Mouse (Mus musculus): ENCODE results near the gene Ddx52. TPM values are rescaled to one million over a fixed set of nuclear protein-coding genes. Genes with fewer than 3 reads are reported as not detected.

Gene Ddx52
- polyA plus RNA-seq, 1 experiment from 2014 or later: 27.9 TPM

- H3K4me3 ChIP-seq (replicated peaks): no peak overlapping the region
- no peak for ATAC-seq (ENCODE audit: insufficient number of reproducible peaks, low FRiP score, low TSS enrichment, low read depth)
- no peak overlapping the region for H3K4me2 ChIP-seq (replicated peaks)
- no peak overlapping the region for H3K9ac ChIP-seq
- H3K36me3 ChIP-seq: peaks cover 40% of the 10 kb centered on the region
- H3K27ac ChIP-seq (replicated peaks): no peak overlapping the region
- 72% methylated on average over 7 of the region's 7 CpGs for WGBS
- no peaks in the 10 kb centered on the region for H3K27me3 ChIP-seq
- H3K4me1 ChIP-seq: no peaks in the 10 kb centered on the region
- no peaks in the 10 kb centered on the region for H3K9me3 ChIP-seq (replicated peaks)
Observed at GRCm38 (mm10) chr11:83974561-83975346, 32.9 kb downstream of the Ddx52 start.

- Histone ChIP-seq H3K4me1 (no peaks in the 10 kb centered on the region), H3K27ac (replicated peaks) (no peak overlapping the region), H3K4me2 (replicated peaks) (no peak overlapping the region), H3K36me3 (peaks cover 47% of the 10 kb centered on the region), H3K27me3 (no peaks in the 10 kb centered on the region), H3K9ac (no peak overlapping the region), H3K4me3 (replicated peaks) (no peak overlapping the region), H3K9me3 (replicated peaks) (no peaks in the 10 kb centered on the region)
- 79% methylated on average over 1 of the region's 1 CpGs for WGBS
- ATAC-seq (ENCODE audit: insufficient number of reproducible peaks, low FRiP score, low TSS enrichment, low read depth): no peak
Observed at GRCm38 (mm10) chr11:83975488-83975887, 33.6 kb downstream of the Ddx52 start.

- no peak for ATAC-seq (ENCODE audit: insufficient number of reproducible peaks, low FRiP score, low TSS enrichment, low read depth)
- Histone ChIP-seq H3K27me3 (no peaks in the 10 kb centered on the region), H3K9ac (no peak overlapping the region), H3K36me3 (peaks cover 47% of the 10 kb centered on the region), H3K4me1 (no peaks in the 10 kb centered on the region), H3K9me3 (replicated peaks) (no peaks in the 10 kb centered on the region), H3K4me3 (replicated peaks) (no peak overlapping the region), H3K27ac (replicated peaks) (no peak overlapping the region), H3K4me2 (replicated peaks) (no peak overlapping the region)
- WGBS: 68% methylated on average over 13 of the region's 13 CpGs
Observed at GRCm38 (mm10) chr11:83976236-83976977, 34.5 kb downstream of the Ddx52 start.

GRCm38 (mm10) chr11:83977810-83978209, 35.9 kb downstream of the Ddx52 start:
- no peak for ATAC-seq (ENCODE audit: insufficient number of reproducible peaks, low FRiP score, low TSS enrichment, low read depth)
- Histone ChIP-seq H3K4me3 (replicated peaks) (no peak overlapping the region), H3K27me3 (no peaks in the 10 kb centered on the region), H3K4me1 (no peaks in the 10 kb centered on the region), H3K9ac (no peak overlapping the region), H3K27ac (replicated peaks) (no peak overlapping the region), H3K36me3 (peaks cover 54% of the 10 kb centered on the region), H3K9me3 (replicated peaks) (no peaks in the 10 kb centered on the region), H3K4me2 (replicated peaks) (no peak overlapping the region)
- 84% methylated on average over 2 of the region's 2 CpGs for WGBS

- H3K27ac ChIP-seq (replicated peaks): no peak overlapping the region
Observed at GRCm38 (mm10) chr11:83979992-83980391, 38.1 kb downstream of the Ddx52 start.

GRCm38 (mm10) chr11:83981338-83981737, 39.5 kb downstream of the Ddx52 start:
- peaks cover 60% of the 10 kb centered on the region for H3K36me3 ChIP-seq
- H3K4me1 ChIP-seq: no peaks in the 10 kb centered on the region
- WGBS: 68% methylated on average over 10 of the region's 10 CpGs
- H3K9me3 ChIP-seq (replicated peaks): no peaks in the 10 kb centered on the region
- H3K4me2 ChIP-seq (replicated peaks): no peak overlapping the region
- H3K27me3 ChIP-seq: no peaks in the 10 kb centered on the region
- no peak overlapping the region for H3K9ac ChIP-seq
- no peak overlapping the region for H3K27ac ChIP-seq (replicated peaks)
- ATAC-seq (ENCODE audit: insufficient number of reproducible peaks, low FRiP score, low TSS enrichment, low read depth): no peak
- H3K4me3 ChIP-seq (replicated peaks): no peak overlapping the region

More at GRCm38 (mm10) chr11:83979992-83980391, 38.1 kb downstream of the Ddx52 start:
- no peaks in the 10 kb centered on the region for H3K4me1 ChIP-seq
- H3K9ac ChIP-seq: no peak overlapping the region
- peaks cover 47% of the 10 kb centered on the region for H3K36me3 ChIP-seq
- H3K4me2 ChIP-seq (replicated peaks): no peak overlapping the region
- 92% methylated on average over 6 of the region's 6 CpGs for WGBS
- ATAC-seq (ENCODE audit: insufficient number of reproducible peaks, low FRiP score, low TSS enrichment, low read depth): no peak
- H3K9me3 ChIP-seq (replicated peaks): no peaks in the 10 kb centered on the region
- H3K27me3 ChIP-seq: no peaks in the 10 kb centered on the region
- H3K4me3 ChIP-seq (replicated peaks): no peak overlapping the region

- no peak for ATAC-seq (ENCODE audit: insufficient number of reproducible peaks, low FRiP score, low TSS enrichment, low read depth)
- H3K36me3 ChIP-seq: peaks cover 72% of the 10 kb centered on the region
- H3K27me3 ChIP-seq: no peaks in the 10 kb centered on the region
- H3K4me2 ChIP-seq (replicated peaks): no peak overlapping the region
- no peak overlapping the region for H3K4me3 ChIP-seq (replicated peaks)
- no peaks in the 10 kb centered on the region for H3K4me1 ChIP-seq
- no peak overlapping the region for H3K27ac ChIP-seq (replicated peaks)
- no peaks in the 10 kb centered on the region for H3K9me3 ChIP-seq (replicated peaks)
- 59% methylated on average over 4 of the region's 4 CpGs for WGBS
- H3K9ac ChIP-seq: no peak overlapping the region
Observed at GRCm38 (mm10) chr11:83991701-83992100, 49.8 kb downstream of the Ddx52 start.

- Histone ChIP-seq H3K9ac (no peak overlapping the region), H3K27ac (replicated peaks) (no peak overlapping the region), H3K4me1 (no peaks in the 10 kb centered on the region), H3K9me3 (replicated peaks) (no peaks in the 10 kb centered on the region), H3K36me3 (peaks cover 73% of the 10 kb centered on the region), H3K4me3 (replicated peaks) (no peak overlapping the region), H3K4me2 (replicated peaks) (no peak overlapping the region), H3K27me3 (no peaks in the 10 kb centered on the region)
- no peak; the same call in 1 of the 2 replicates for ATAC-seq (ENCODE audit: insufficient number of reproducible peaks, low FRiP score, low TSS enrichment, low read depth)
- WGBS: 62% methylated on average over 2 of the region's 2 CpGs
Observed at GRCm38 (mm10) chr11:83993428-83993827, 51.6 kb downstream of the Ddx52 start.

GRCm38 (mm10) chr11:83994481-83994880, 52.6 kb downstream of the Ddx52 start:
- no peak overlapping the region for H3K4me3 ChIP-seq (replicated peaks)
- H3K36me3 ChIP-seq: peaks cover 70% of the 10 kb centered on the region
- ATAC-seq (ENCODE audit: insufficient number of reproducible peaks, low FRiP score, low TSS enrichment, low read depth): no peak
- no peak overlapping the region for H3K9ac ChIP-seq
- H3K4me2 ChIP-seq (replicated peaks): no peak overlapping the region
- H3K9me3 ChIP-seq (replicated peaks): no peaks in the 10 kb centered on the region
- 75% methylated on average over 3 of the region's 3 CpGs for WGBS
- H3K4me1 ChIP-seq: no peaks in the 10 kb centered on the region
- H3K27ac ChIP-seq (replicated peaks): no peak overlapping the region
- no peaks in the 10 kb centered on the region for H3K27me3 ChIP-seq

GRCm38 (mm10) chr11:83995535-83995950, 53.7 kb downstream of the Ddx52 start:
- ATAC-seq (ENCODE audit: insufficient number of reproducible peaks, low FRiP score, low TSS enrichment, low read depth): no peak
- peaks cover 68% of the 10 kb centered on the region for H3K36me3 ChIP-seq
- no peaks in the 10 kb centered on the region for H3K4me1 ChIP-seq
- H3K4me2 ChIP-seq (replicated peaks): no peak overlapping the region
- 87% methylated on average over 2 of the region's 2 CpGs for WGBS
- H3K4me3 ChIP-seq (replicated peaks): no peak overlapping the region
- H3K27me3 ChIP-seq: no peaks in the 10 kb centered on the region
- no peak overlapping the region for H3K9ac ChIP-seq
- no peak overlapping the region for H3K27ac ChIP-seq (replicated peaks)
- H3K9me3 ChIP-seq (replicated peaks): no peaks in the 10 kb centered on the region

- 92% methylated on average over 5 of the region's 5 CpGs for WGBS
- no peak for ATAC-seq (ENCODE audit: insufficient number of reproducible peaks, low FRiP score, low TSS enrichment, low read depth)
Observed at GRCm38 (mm10) chr11:83997171-83997868, 55.5 kb downstream of the Ddx52 start.

More at GRCm38 (mm10) chr11:83997171-83997868, 55.5 kb downstream of the Ddx52 start:
- Histone ChIP-seq H3K4me1 (no peaks in the 10 kb centered on the region), H3K27me3 (no peaks in the 10 kb centered on the region), H3K4me3 (replicated peaks) (no peak overlapping the region), H3K4me2 (replicated peaks) (no peak overlapping the region), H3K27ac (replicated peaks) (no peak overlapping the region), H3K9me3 (replicated peaks) (no peaks in the 10 kb centered on the region), H3K9ac (no peak overlapping the region), H3K36me3 (peaks cover 66% of the 10 kb centered on the region)

Data from embryonic facial prominence, embryonic 15.5 days (tissue).